Mouse (Mus musculus) midbrain, postnatal 0 days (tissue): ENCODE measurements around the gene Ciao1. TPM values are rescaled to one million over a fixed set of nuclear protein-coding genes. Genes with fewer than 3 reads are reported as not detected.

Experiments
- ATAC-seq: fragments of 200-750 bp; cut with Nextera tagmentation; 2 replicates; pipeline ENCODE4 v1.8.0; 2017; ENCODE audit warnings: moderate number of reproducible peaks, mild to moderate bottlenecking, moderate TSS enrichment, moderate library complexity; ENCODE audit not compliant: low FRiP score
- DNase-seq: peaks from one replicate; pipeline ENCODE4 v3.0.0-alpha.2; 2015; ENCODE audit warnings: low spot score
- H3K27ac ChIP-seq: fragments of 300-500 bp; sonication (generic); 2 replicates; pipeline ENCODE4 v1.5.1; 2014; ENCODE audit warnings: low read depth, mild to moderate bottlenecking, low read length, mixed read lengths
- H3K27me3 ChIP-seq: fragments of 300-500 bp; sonication (generic); 2 replicates; pipeline ENCODE4 v1.6.1; 2014; ENCODE audit warnings: low read length, control low read depth, mixed read lengths; ENCODE audit not compliant: insufficient read depth
- H3K36me3 ChIP-seq: fragments of 300-500 bp; sonication (generic); 2 replicates; pipeline ENCODE4 v1.6.1; 2014; ENCODE audit warnings: low read length, control low read depth, mixed read lengths; ENCODE audit not compliant: insufficient read depth
- H3K4me1 ChIP-seq: fragments of 300-500 bp; sonication (generic); 2 replicates; pipeline ENCODE4 v1.6.1; 2014; ENCODE audit warnings: mild to moderate bottlenecking, control low read depth, antibody characterized with exemption, low read length, mixed read lengths; ENCODE audit not compliant: insufficient read depth
- H3K4me2 ChIP-seq: fragments of 300-500 bp; sonication (generic); 2 replicates; pipeline ENCODE4 v1.6.1; 2014; ENCODE audit warnings: low read depth, mild to moderate bottlenecking, low read length, mixed read lengths; ENCODE audit not compliant: poor library complexity, severe bottlenecking
- H3K4me3 ChIP-seq: fragments of 300-500 bp; sonication (generic); 2 replicates; pipeline ENCODE4 v1.5.1; 2014; ENCODE audit warnings: low read depth, mild to moderate bottlenecking, low read length, moderate library complexity
- H3K9ac ChIP-seq: fragments of 300-500 bp; sonication (generic); replicated peaks from 2 replicates; pipeline ENCODE4 v1.6.1; 2014; ENCODE audit warnings: mild to moderate bottlenecking, low read length, moderate library complexity, mixed read lengths; ENCODE audit not compliant: poor library complexity, severe bottlenecking
- H3K9me3 ChIP-seq: fragments of 300-500 bp; sonication (generic); 2 replicates; pipeline ENCODE4 v1.6.1; 2016; ENCODE audit warnings: low read length, control low read depth
- CTCF ChIP-seq: IDR thresholded peaks from 2 replicates; pipeline ENCODE4 v1.5.1; 2016; ENCODE audit warnings: antibody characterized with exemption, mild to moderate bottlenecking
- WGBS: fragments of 180-500 bp; shearing (Covaris S2); extraction: QIAGEN DNeasy Blood & Tissue Kit; methylation state at CpG from one replicate; pipeline ENCODE4 v1.1.7; 2014; 5-methylcytosine and 5-hydroxymethylcytosine counted together
- polyA plus RNA-seq: library from polyadenylated mRNA; unstranded; fragments of >200 nt; fragmentation: Nextera tagmentation; extraction: Ambion mirVana; gene quantifications from 2 replicates; pipeline ENCODE4 v1.2.1, GENCODE M21; 2015
- total RNA-seq: library from RNA; depleted of rRNA; stranded (reverse); fragments of >200 nt; gene quantifications from 2 replicates; pipeline ENCODE4 v1.2.3, GENCODE M21; 2014

Ciao1 gene
- total and polyA plus RNA-seq, 2 experiments from 2014 or later, result 23.9 to 33.9 TPM

DNA sequence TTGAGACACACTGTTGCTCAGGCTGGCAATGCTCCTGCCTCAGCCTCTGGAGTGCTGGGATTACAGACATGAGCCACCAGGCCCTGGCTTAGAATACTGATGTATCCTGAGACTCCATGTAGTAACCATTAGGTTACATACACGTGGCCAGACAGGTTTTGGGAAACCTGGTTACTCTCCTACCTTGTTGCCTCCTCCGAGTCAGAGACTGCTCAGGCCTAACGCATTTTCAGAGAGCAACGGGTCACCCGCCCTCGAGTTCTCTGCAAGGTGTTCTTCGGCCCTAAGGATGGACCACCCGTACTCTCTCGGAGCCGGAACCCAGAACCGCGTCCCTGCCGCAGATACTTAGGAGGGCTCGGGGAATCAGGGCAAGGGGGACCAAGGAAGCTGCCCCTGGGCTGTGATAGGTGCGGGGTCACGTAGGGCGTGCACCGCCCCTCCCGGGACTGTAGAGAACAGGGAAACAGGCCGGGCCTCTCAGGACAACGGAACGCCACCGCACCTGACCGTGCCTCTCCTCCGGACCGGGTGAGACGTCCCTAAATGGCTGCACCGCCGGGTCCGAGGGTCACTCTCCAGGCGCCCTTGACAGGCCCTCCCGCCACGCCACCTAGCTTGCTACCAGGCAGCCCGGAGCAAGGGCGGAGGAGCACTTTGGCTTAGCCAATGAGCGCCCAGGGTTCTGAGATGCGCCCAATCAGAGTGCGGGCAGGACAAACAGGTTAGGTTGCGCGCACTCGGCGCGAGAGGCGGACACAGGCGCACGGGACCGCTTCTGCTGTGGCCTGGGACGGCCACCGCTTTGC, 22.1 kb upstream of the Ciao1 start, which contains the start of gene Stard7:
TSS of gene Stard7 (plus strand) at position 728 of the 809 bp plus-strand sequence.
- Histone ChIP-seq H3K4me1 (peaks cover 7% of the 10 kb centered on the region; the same call in 1 of the 2 replicates), H3K4me2 (peak within 1 kb of the TSS; percentile 78), H3K27ac (peak within 1 kb of the TSS; percentile 95), H3K36me3 (no peaks in the 10 kb centered on the region), H3K9me3 (no peaks in the 10 kb centered on the region), H3K9ac (peak within 1 kb of the TSS; percentile 94), H3K4me3 (peak within 1 kb of the TSS; percentile 91), H3K27me3 (no peaks in the 10 kb centered on the region)
- ATAC-seq (peak; percentile 99), DNase-seq (peak; percentile 98)
- peak; percentile 63 for TF ChIP-seq CTCF
- under 1% methylated on average over 49 of the region's 49 CpGs for WGBS

DNA sequence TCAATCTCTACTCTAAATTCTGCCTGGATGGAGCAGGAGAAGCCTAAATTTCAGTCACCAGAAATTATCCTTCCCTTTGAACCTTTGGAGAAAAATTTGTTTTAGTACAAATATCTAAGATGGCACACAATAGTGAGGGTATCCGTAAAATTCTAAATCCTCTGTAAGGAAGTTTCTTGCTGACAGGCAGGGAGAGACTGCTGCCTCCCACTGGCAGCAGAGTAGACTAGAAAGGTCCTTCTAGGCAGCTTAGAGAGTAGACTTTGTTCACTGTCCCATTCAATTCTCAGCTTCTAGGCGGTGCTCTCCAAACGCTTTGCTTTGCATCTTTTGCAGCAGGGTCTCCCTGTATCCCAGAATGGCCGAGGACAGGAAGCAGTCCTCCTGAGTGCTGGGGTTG, 20.2 kb upstream of the Ciao1 start:
- no peak overlapping the region for H3K9ac ChIP-seq
- no peak overlapping the region for H3K27ac ChIP-seq
- no peaks in the 10 kb centered on the region for H3K27me3 ChIP-seq
- H3K9me3 ChIP-seq, result no peaks in the 10 kb centered on the region
- H3K36me3 ChIP-seq, result no peaks in the 10 kb centered on the region
- H3K4me3 ChIP-seq, result no peak overlapping the region
- WGBS, result 36% methylated on average over 4 of the region's 4 CpGs
- ATAC-seq (no peak), DNase-seq (no peak)
- H3K4me1 ChIP-seq, result peaks cover 3% of the 10 kb centered on the region; the same call in 1 of the 2 replicates
- H3K4me2 ChIP-seq, result no peak overlapping the region
- TF ChIP-seq CTCF, result peak; percentile 41; the same call in 1 of the 2 replicates

DNA sequence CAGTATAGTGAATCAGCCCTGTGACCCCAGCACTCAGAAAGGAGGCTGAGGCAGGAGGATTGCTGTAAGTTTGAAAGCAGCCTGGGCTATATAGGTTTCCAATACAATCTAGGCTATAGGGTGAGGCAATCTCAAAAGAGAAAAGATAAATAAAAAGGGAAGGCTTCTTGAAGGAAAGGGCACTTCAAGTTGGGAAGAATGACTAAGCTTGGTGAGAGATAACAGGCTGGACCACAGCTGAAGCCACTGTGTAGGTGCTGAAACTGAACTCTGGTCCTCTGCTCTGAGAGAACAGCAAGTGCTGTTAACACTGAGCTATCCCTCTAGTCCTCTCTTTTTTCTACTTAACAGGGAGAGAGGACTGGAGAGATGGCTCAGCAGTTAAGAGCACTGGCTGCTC, 14.9 kb upstream of the Ciao1 start:
- no peak overlapping the region for H3K9ac ChIP-seq
- ATAC-seq (no peak), DNase-seq (no peak)
- H3K27me3 ChIP-seq, result no peaks in the 10 kb centered on the region
- H3K4me1 ChIP-seq, result no peaks in the 10 kb centered on the region
- no peak overlapping the region for H3K4me2 ChIP-seq
- no peaks in the 10 kb centered on the region for H3K9me3 ChIP-seq
- H3K36me3 ChIP-seq, result peaks cover 21% of the 10 kb centered on the region
- H3K27ac ChIP-seq, result no peak overlapping the region
- TF ChIP-seq CTCF, result no peak
- H3K4me3 ChIP-seq, result no peak overlapping the region

DNA sequence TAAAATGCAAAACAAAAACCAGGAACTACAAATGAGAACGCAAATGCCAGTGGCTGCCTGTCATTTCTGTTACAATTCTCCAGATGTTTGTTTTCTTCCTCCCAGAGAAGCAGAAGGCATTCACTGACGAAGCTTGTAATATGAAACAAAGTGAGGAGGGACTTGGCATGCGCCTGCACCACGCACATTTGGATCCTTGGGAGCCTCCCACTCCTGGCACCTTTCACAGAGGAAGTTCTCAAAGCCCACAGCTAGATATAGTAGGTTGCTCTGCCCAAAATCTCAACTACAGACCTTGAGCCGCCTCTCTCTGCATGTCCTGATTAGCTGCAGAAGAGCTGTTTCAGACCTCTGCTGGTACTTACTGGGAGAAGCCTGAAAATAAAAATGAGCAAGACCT, 11.7 kb upstream of the Ciao1 start:
- ATAC-seq, result no peak
- H3K36me3 ChIP-seq, result peaks cover 30% of the 10 kb centered on the region
- no peak overlapping the region for H3K9ac ChIP-seq
- H3K4me2 ChIP-seq, result no peak overlapping the region
- no peaks in the 10 kb centered on the region for H3K4me1 ChIP-seq
- no peaks in the 10 kb centered on the region for H3K9me3 ChIP-seq
- no peak for TF ChIP-seq CTCF
- no peaks in the 10 kb centered on the region for H3K27me3 ChIP-seq
- 88% methylated on average over 5 of the region's 5 CpGs for WGBS
- no peak for DNase-seq
- no peak overlapping the region for H3K27ac ChIP-seq
- no peak overlapping the region for H3K4me3 ChIP-seq

DNA sequence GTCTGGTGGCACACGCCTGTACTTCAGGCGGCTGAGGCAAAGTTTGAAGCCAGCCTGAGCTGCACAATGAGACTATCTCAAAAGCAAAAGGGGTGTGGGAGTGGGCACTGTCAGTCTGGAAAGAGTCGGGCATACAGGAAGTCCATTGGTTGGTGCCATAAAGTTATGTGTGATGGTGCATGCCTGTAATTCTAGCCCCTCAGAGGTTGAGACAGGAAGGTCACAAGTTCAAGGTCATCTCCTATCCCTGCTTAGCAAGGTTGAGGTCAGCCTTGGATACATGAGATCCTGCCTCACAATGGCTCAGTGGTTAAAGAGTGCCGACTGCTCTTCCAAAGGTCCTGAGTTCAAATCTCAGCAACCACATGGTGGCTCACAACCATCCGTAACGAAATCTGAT, 7.7 kb upstream of the Ciao1 start:
- no peaks in the 10 kb centered on the region for H3K9me3 ChIP-seq
- 92% methylated on average over 6 of the region's 6 CpGs for WGBS
- H3K4me2 ChIP-seq, result no peak overlapping the region
- H3K27me3 ChIP-seq, result no peaks in the 10 kb centered on the region
- peaks cover 30% of the 10 kb centered on the region for H3K36me3 ChIP-seq
- DNase-seq, result no peak
- no peak for ATAC-seq
- no peak overlapping the region for H3K9ac ChIP-seq
- H3K27ac ChIP-seq, result no peak overlapping the region
- H3K4me1 ChIP-seq, result no peaks in the 10 kb centered on the region; the same call in 1 of the 2 replicates
- no peak overlapping the region for H3K4me3 ChIP-seq
- no peak for TF ChIP-seq CTCF

DNA sequence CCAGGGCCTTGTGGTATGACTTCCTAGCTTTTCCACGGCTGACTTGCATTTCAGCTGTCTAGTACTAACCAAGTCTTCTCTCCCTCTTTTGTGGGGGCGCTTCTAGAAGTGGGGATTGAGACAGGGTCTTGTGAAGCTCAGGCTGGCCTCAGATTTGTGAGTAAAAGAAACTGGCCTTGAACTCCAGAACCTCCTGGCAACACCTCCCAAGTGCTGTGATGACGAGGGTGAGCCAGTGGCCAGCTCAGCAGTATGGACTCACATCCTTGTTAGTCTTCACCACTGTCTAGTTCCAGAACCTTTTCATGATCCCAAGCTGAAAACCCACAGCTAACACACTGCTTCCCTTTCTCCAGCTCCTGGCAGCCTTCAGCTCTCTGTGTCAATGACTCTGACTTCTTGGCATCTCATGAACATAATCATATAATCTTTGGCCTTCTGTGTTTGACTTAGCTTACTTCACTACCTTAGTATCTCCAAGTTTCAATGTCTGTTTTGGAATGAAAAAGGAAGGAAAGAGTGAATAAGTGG, 7.1 kb upstream of the Ciao1 start:
- H3K27me3 ChIP-seq, result no peaks in the 10 kb centered on the region
- H3K36me3 ChIP-seq, result peaks cover 26% of the 10 kb centered on the region
- peaks cover under 1% of the 10 kb centered on the region; the same call in 1 of the 2 replicates for H3K4me1 ChIP-seq
- ATAC-seq (no peak), DNase-seq (no peak)
- TF ChIP-seq CTCF, result no peak
- H3K9me3 ChIP-seq, result no peaks in the 10 kb centered on the region
- WGBS, result 92% methylated on average over 3 of the region's 3 CpGs
- H3K9ac ChIP-seq, result no peak overlapping the region
- no peak overlapping the region for H3K27ac ChIP-seq
- H3K4me3 ChIP-seq, result no peak overlapping the region
- no peak overlapping the region for H3K4me2 ChIP-seq
